Mouse (Mus musculus) urinary bladder, adult 18-20 months (tissue): ENCODE measurements around the gene Hrk.

ENCODE experiments used
- DNase-seq, 2 experiments: peaks; one replicate each; pipeline ENCODE4 v3.0.0; 2022; ENCODE audit warnings: low spot score in 2 of 2, mixed read lengths in 2 of 2

Hrk gene

GRCm38 (mm10) chr5:118164581-118164980 is at the start of gene Hrk:
TSS of gene Hrk (plus strand) at chr5:118164648.
- no peak for DNase-seq

- no peak for DNase-seq
These were observed 46.1 kb upstream of the Hrk start for GRCm38 (mm10) chr5:118118351-118118750.

GRCm38 (mm10) chr5:118118922-118119321 is 45.5 kb upstream of the Hrk start:
- DNase-seq, result no peak

GRCm38 (mm10) chr5:118120670-118121069 is 43.8 kb upstream of the Hrk start:
- DNase-seq, result no peak

- DNase-seq, result no peak
These were observed 42.5 kb upstream of the Hrk start for GRCm38 (mm10) chr5:118121928-118122327.

- DNase-seq, result no peak
These were observed 41.4 kb upstream of the Hrk start for GRCm38 (mm10) chr5:118123096-118123495.

- DNase-seq, result no peak
These were observed 37.8 kb upstream of the Hrk start for GRCm38 (mm10) chr5:118126671-118127070.

- DNase-seq, result no peak
These were observed 36.2 kb upstream of the Hrk start for GRCm38 (mm10) chr5:118128208-118128607.

GRCm38 (mm10) chr5:118128651-118129050 is 35.8 kb upstream of the Hrk start:
- DNase-seq, result no peak

- no peak for DNase-seq
These were observed 28.1 kb upstream of the Hrk start for GRCm38 (mm10) chr5:118136391-118136790.

GRCm38 (mm10) chr5:118139630-118140029 is 24.8 kb upstream of the Hrk start:
- no peak for DNase-seq

GRCm38 (mm10) chr5:118142471-118142870 is 22.0 kb upstream of the Hrk start:
- DNase-seq, result no peak

- peak in 1 of 2 experiments; percentile 20 for DNase-seq
These were observed 21.0 kb upstream of the Hrk start for GRCm38 (mm10) chr5:118143211-118144026.

GRCm38 (mm10) chr5:118144327-118144726 is 20.1 kb upstream of the Hrk start:
- DNase-seq, result no peak

- DNase-seq, result no peak
These were observed 19.7 kb upstream of the Hrk start for GRCm38 (mm10) chr5:118144770-118145169.

GRCm38 (mm10) chr5:118145458-118145857 is 19.0 kb upstream of the Hrk start:
- DNase-seq, result no peak

GRCm38 (mm10) chr5:118145999-118146679 is 18.3 kb upstream of the Hrk start:
- DNase-seq, result no peak

GRCm38 (mm10) chr5:118147264-118147663 is 17.2 kb upstream of the Hrk start:
- no peak for DNase-seq

- no peak for DNase-seq
These were observed 14.7 kb upstream of the Hrk start for GRCm38 (mm10) chr5:118149711-118150110.

- DNase-seq, result peak; percentile 70 to 83
These were observed 9.4 kb upstream of the Hrk start, which contains the start of gene Fbxw8 for GRCm38 (mm10) chr5:118154839-118155564. TSS of gene Fbxw8 (minus strand) at chr5:118155464.

GRCm38 (mm10) chr5:118155565-118155947 is 8.9 kb upstream of the Hrk start:
- no peak for DNase-seq

- no peak for DNase-seq
These were observed 7.5 kb upstream of the Hrk start for GRCm38 (mm10) chr5:118156976-118157375.
